Mouse (Mus musculus) adrenal gland, postnatal 10 days (tissue): ENCODE measurements around the gene Katnbl1. TPM values are rescaled to one million over a fixed set of nuclear protein-coding genes. Genes with fewer than 3 reads are reported as not detected.
"Not testable (repeated sequence)": the region's sequence is repeated elsewhere in the genome, so short reads cannot be mapped to it uniquely, and the experiment has no call there.

Experiments
- DNase-seq: peaks from one replicate; pipeline ENCODE4 v3.0.0; 2021; ENCODE audit warnings: mixed read lengths
- total RNA-seq, 2 experiments: library from RNA; stranded (reverse); gene quantifications; 2 replicates each; pipeline ENCODE4 v1.2.3; 2021

The Katnbl1 gene
- total RNA-seq, 2 experiments from 2014 or later, result 11.6 to 12.8 TPM

- DNase-seq, result no peak
These were observed 13.7 kb downstream of the Katnbl1 start for GRCm38 (mm10) chr2:112392689-112393088.

- no peak for DNase-seq
These were observed 14.9 kb downstream of the Katnbl1 start for GRCm38 (mm10) chr2:112393958-112394357.

- no peak for DNase-seq
These were observed 17.6 kb downstream of the Katnbl1 start for GRCm38 (mm10) chr2:112396649-112397048.

- no peak for DNase-seq
These were observed 28.0 kb downstream of the Katnbl1 start for GRCm38 (mm10) chr2:112407030-112407429.

GRCm38 (mm10) chr2:112425308-112425707 lies 46.3 kb downstream of the Katnbl1 start:
- no peak for DNase-seq

GRCm38 (mm10) chr2:112428534-112428933 lies 49.5 kb downstream of the Katnbl1 start:
- DNase-seq, result not testable (repeated sequence)

GRCm38 (mm10) chr2:112429665-112430064 lies 50.7 kb downstream of the Katnbl1 start:
- DNase-seq, result no peak

GRCm38 (mm10) chr2:112430403-112430802 lies 51.4 kb downstream of the Katnbl1 start:
- DNase-seq, result no peak

- no peak for DNase-seq
These were observed 53.5 kb downstream of the Katnbl1 start for GRCm38 (mm10) chr2:112432523-112432922.

GRCm38 (mm10) chr2:112433359-112433758 lies 54.3 kb downstream of the Katnbl1 start:
- DNase-seq, result no peak

- DNase-seq, result no peak
These were observed 57.3 kb downstream of the Katnbl1 start for GRCm38 (mm10) chr2:112436292-112436691.

- DNase-seq, result no peak
These were observed 58.6 kb downstream of the Katnbl1 start for GRCm38 (mm10) chr2:112437589-112437988.

- no peak for DNase-seq
These were observed 64.5 kb downstream of the Katnbl1 start for GRCm38 (mm10) chr2:112443491-112443890.

GRCm38 (mm10) chr2:112445511-112445910 lies 66.5 kb downstream of the Katnbl1 start:
- DNase-seq, result no peak

GRCm38 (mm10) chr2:112448046-112448445 lies 69.0 kb downstream of the Katnbl1 start:
- DNase-seq, result not testable (repeated sequence)

- DNase-seq, result no peak
These were observed 69.6 kb downstream of the Katnbl1 start for GRCm38 (mm10) chr2:112448510-112449059.

- DNase-seq, result peak; percentile 40
These were observed 70.7 kb downstream of the Katnbl1 start for GRCm38 (mm10) chr2:112449597-112450296.

GRCm38 (mm10) chr2:112452513-112452912 lies 73.5 kb downstream of the Katnbl1 start:
- DNase-seq, result not testable (repeated sequence)

- no peak for DNase-seq
These were observed 75.3 kb downstream of the Katnbl1 start for GRCm38 (mm10) chr2:112454125-112454861.

GRCm38 (mm10) chr2:112454862-112455564 lies 76.0 kb downstream of the Katnbl1 start, which contains the start of gene Emc7:
Emc7 (plus strand) TSS chr2:112454997.
- DNase-seq, result peak; percentile 100

- no peak for DNase-seq
These were observed 81.5 kb downstream of the Katnbl1 start for GRCm38 (mm10) chr2:112460557-112460956.
